Mouse (Mus musculus) embryonic fibroblast, embryonic 13.5 days (primary cell): ENCODE results near the gene Ankrd60. TPM values are rescaled to one million over a fixed set of nuclear protein-coding genes. Genes with fewer than 3 reads are reported as not detected.

Experiments
- H3K27ac ChIP-seq: 2 replicates; pipeline ENCODE4 v1.5.1; 2012; ENCODE audit warnings: low read length, control low read depth, inconsistent platforms; ENCODE audit not compliant: insufficient read depth
- H3K4me1 ChIP-seq: 2 replicates; pipeline ENCODE4 v1.6.1; 2011; ENCODE audit warnings: low read length; ENCODE audit not compliant: control insufficient read depth, insufficient read depth
- H3K4me3 ChIP-seq: 2 replicates; pipeline ENCODE4 v1.5.1; 2011; ENCODE audit warnings: mild to moderate bottlenecking, control low read depth, low read length; ENCODE audit not compliant: insufficient read depth
- CTCF ChIP-seq: IDR thresholded peaks from 2 replicates; pipeline ENCODE4 v1.5.1; 2011; ENCODE audit warnings: mild to moderate bottlenecking, control low read depth, low read length, moderate library complexity, borderline replicate concordance; ENCODE audit not compliant: insufficient read depth
- POLR2A ChIP-seq: IDR thresholded peaks from 2 replicates; pipeline ENCODE4 v1.6.1; 2011; ENCODE audit warnings: low read depth, mild to moderate bottlenecking, control low read depth, low read length, moderate library complexity
- polyA plus RNA-seq: library from polyadenylated mRNA; stranded (reverse); fragments of >200 nt; gene quantifications from 2 replicates; pipeline ENCODE4 v1.2.4, GENCODE M21; 2011; ENCODE audit warnings: low read depth; ENCODE audit not compliant: missing spikeins, insufficient read length

The Ankrd60 gene
- polyA plus RNA-seq, 1 experiment: not detected

DNA sequence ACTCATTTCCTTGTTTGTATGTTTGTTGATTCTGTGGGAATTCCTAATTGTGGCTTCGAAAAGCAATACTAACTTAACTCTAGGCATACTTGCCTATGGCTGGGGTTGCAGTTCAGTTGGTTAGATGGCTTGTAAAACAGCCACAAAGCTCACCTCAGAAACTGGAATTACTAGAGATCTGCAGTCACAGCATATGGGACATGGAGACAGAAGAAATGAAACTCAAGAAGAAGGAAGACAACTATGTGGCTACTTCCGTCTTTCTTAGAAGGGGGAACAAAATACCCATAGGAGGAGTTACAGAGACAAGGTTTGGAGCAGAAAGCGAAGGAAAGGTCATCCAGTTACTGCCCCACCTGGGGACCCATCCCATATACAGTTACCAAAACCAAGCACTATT is 49.7 kb downstream of the Ankrd60 start:
- TF ChIP-seq POLR2A (no peak), CTCF (no peak)
- no peaks in the 10 kb centered on the region for H3K4me1 ChIP-seq
- no peak overlapping the region for H3K27ac ChIP-seq
- H3K4me3 ChIP-seq: no peak overlapping the region

DNA sequence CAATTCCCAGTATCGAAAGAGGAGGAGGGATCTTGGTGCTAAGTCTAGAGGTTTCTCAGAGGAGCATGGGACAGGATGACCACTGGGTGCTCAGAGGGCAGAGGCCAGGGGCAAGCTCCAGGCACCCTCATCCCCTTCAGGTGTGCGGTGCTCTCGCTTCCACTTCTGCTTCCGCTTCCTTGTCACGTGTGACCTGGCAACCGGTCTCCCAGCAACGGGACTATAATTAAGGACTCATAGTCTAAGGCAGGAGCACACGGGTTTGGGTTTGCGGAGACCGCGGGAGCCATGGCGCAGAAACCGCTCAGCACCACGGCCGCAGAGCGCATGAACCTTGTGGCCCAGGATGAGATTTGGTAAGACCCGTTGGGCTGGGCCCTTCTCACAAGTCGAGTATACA is 55.8 kb downstream of the Ankrd60 start, which contains the start of gene 1700021F07Rik:
TSS of gene 1700021F07Rik (plus strand) at position 211 of the 400 bp plus-strand sequence.
- Histone ChIP-seq H3K4me3 (no peak within 1 kb of the TSS), H3K27ac (no peak within 1 kb of the TSS), H3K4me1 (no peaks in the 10 kb centered on the region)
- TF ChIP-seq POLR2A (no peak), CTCF (no peak)

Other genes starting within 250 kb of the Ankrd60 start
- not detected in 2 replicates for gene 1700021F07Rik, start 55.8 kb downstream of the Ankrd60 start, polyA plus RNA-seq
- gene Rab22a, start 81.4 kb upstream of the Ankrd60 start, polyA plus RNA-seq: 48.6 and 54.5 TPM in 2 replicates
- gene 1700010B08Rik, start 141.1 kb upstream of the Ankrd60 start, polyA plus RNA-seq: not detected in 2 replicates
- gene Vapb, start 159.1 kb upstream of the Ankrd60 start, polyA plus RNA-seq: 85.8 and 99.1 TPM in 2 replicates